Mouse (Mus musculus) brain, embryonic 14.5 days (tissue): Measurements from ENCODE around the gene Emilin1. TPM values are rescaled to one million over a fixed set of nuclear protein-coding genes. Genes with fewer than 3 reads are reported as not detected.

ENCODE experiments used
- DNase-seq: peaks from one replicate; pipeline ENCODE4 v3.0.0-alpha.2; 2011; ENCODE audit warnings: low read depth
- CTCF ChIP-seq: fragments of 200-500 bp; IDR thresholded peaks from 2 replicates; pipeline ENCODE4 v1.5.1; 2012; ENCODE audit warnings: inconsistent platforms, mild to moderate bottlenecking, moderate library complexity, borderline replicate concordance; ENCODE audit not compliant: insufficient read depth, insufficient read length; ENCODE audit errors: extremely low read depth
- POLR2A ChIP-seq: fragments of 200-500 bp; IDR thresholded peaks from 2 replicates; pipeline ENCODE4 v1.6.1; 2012; ENCODE audit warnings: mild to moderate bottlenecking, inconsistent platforms, borderline replicate concordance; ENCODE audit not compliant: poor library complexity, insufficient read depth, insufficient read length, severe bottlenecking; ENCODE audit errors: extremely low read depth
- polyA plus RNA-seq: library from polyadenylated mRNA; depleted of rRNA; stranded (reverse); fragments of >200 nt; gene quantifications from 2 replicates; pipeline ENCODE4 v1.2.3, GENCODE M21; 2012; rRNA removed

Gene Emilin1
- polyA plus RNA-seq, 1 experiment: 23.0 TPM

GRCm38 (mm10) chr5:30966189-30966588 is 53.0 kb downstream of the Emilin1 start:
- DNase-seq: no peak
- TF ChIP-seq POLR2A: no peak
- no peak for TF ChIP-seq CTCF

- TF ChIP-seq POLR2A (no peak), CTCF (no peak)
- DNase-seq: no peak
Measured at GRCm38 (mm10) chr5:30968416-30968815, 55.2 kb downstream of the Emilin1 start, which contains the start of gene Tcf23. Tcf23 (plus strand) TSS chr5:30968662.

- TF ChIP-seq CTCF: no peak
- TF ChIP-seq POLR2A: no peak
- DNase-seq: no peak
Measured at GRCm38 (mm10) chr5:30969440-30969839, 56.2 kb downstream of the Emilin1 start.

Other genes starting within 250 kb of the Emilin1 start
- gene Cenpa, start 246.6 kb upstream of the Emilin1 start, polyA plus RNA-seq: 55.9 and 105 TPM in 2 replicates
- gene Dpysl5, start 201.8 kb upstream of the Emilin1 start, polyA plus RNA-seq: 368 and 444 TPM in 2 replicates
- 163 and 172 TPM in 2 replicates for gene Mapre3, start 98.8 kb upstream of the Emilin1 start, polyA plus RNA-seq
- gene Tmem214, start 45.4 kb upstream of the Emilin1 start, polyA plus RNA-seq: 82.3 and 88.6 TPM in 2 replicates
- 70.9 and 72.1 TPM in 2 replicates for gene Agbl5, start 24.7 kb upstream of the Emilin1 start, polyA plus RNA-seq
- 162 and 256 TPM in 2 replicates for gene Ost4, start 5.6 kb upstream of the Emilin1 start, polyA plus RNA-seq
- 7.9 and 8.5 TPM in 2 replicates for gene Khk, start 8.0 kb downstream of the Emilin1 start, polyA plus RNA-seq
- 27.4 and 34.4 TPM in 2 replicates for gene Cgref1, start 32.2 kb downstream of the Emilin1 start, polyA plus RNA-seq
- gene Preb, start 47.0 kb downstream of the Emilin1 start, polyA plus RNA-seq: 178 and 250 TPM in 2 replicates
- not detected in 2 replicates for gene Tcf23, start 55.3 kb downstream of the Emilin1 start, polyA plus RNA-seq
- 122 and 154 TPM in 2 replicates for gene Atraid, start 134.9 kb downstream of the Emilin1 start, polyA plus RNA-seq
- 40.7 and 44.5 TPM in 2 replicates for gene Slc5a6, start 135.5 kb downstream of the Emilin1 start, polyA plus RNA-seq
- 33.8 and 34.0 TPM in 2 replicates for gene Cad, start 141.4 kb downstream of the Emilin1 start, polyA plus RNA-seq
- gene Dnajc5g, start 192.9 kb downstream of the Emilin1 start, polyA plus RNA-seq: not detected in 2 replicates
- 21.2 and 31.6 TPM in 2 replicates for gene Slc30a3, start 194.8 kb downstream of the Emilin1 start, polyA plus RNA-seq
- 0.05 TPM in 1 of 2 replicates, not detected in the other for gene Trim54, start 203.3 kb downstream of the Emilin1 start, polyA plus RNA-seq
- not detected in 2 replicates for gene Ucn, start 225.4 kb downstream of the Emilin1 start, polyA plus RNA-seq
- 55.9 and 74.4 TPM in 2 replicates for gene Mpv17, start 240.8 kb downstream of the Emilin1 start, polyA plus RNA-seq